Mouse (Mus musculus) frontal cortex, adult (tissue): ENCODE measurements around the gene Rpl34.
A peak's percentile ranks its signal among the peaks of the same experiment; 100 is the strongest.

Source experiments
- ATAC-seq: cut with Nextera tagmentation; 2 replicates; pipeline ENCODE4 v1.9.2; 2017; ENCODE audit warnings: mild to moderate bottlenecking, moderate library complexity, mixed read lengths; ENCODE audit not compliant: low TSS enrichment

The Rpl34 gene

GRCm38 (mm10) chr3:130712891-130713290 lies 17.3 kb downstream of the Rpl34 start:
- no peak for ATAC-seq

GRCm38 (mm10) chr3:130710103-130710502 lies 20.1 kb downstream of the Rpl34 start:
- no peak for ATAC-seq

- peak; percentile 98 for ATAC-seq
Observed at GRCm38 (mm10) chr3:130708967-130709924, 21.0 kb downstream of the Rpl34 start, which contains the start of gene Ostc. Ostc (minus strand) TSS chr3:130709444.

- peak; percentile 21; the same call in 1 of the 2 replicates for ATAC-seq
Observed at GRCm38 (mm10) chr3:130708529-130708928, 21.7 kb downstream of the Rpl34 start.

GRCm38 (mm10) chr3:130702289-130702688 lies 27.9 kb downstream of the Rpl34 start:
- no peak for ATAC-seq

GRCm38 (mm10) chr3:130697622-130698021 lies 32.6 kb downstream of the Rpl34 start:
- 0 out of 2 replicates have a peak, but pooled peaks have one; percentile 13 for ATAC-seq

- no peak for ATAC-seq
Observed at GRCm38 (mm10) chr3:130694705-130695104, 35.5 kb downstream of the Rpl34 start.

GRCm38 (mm10) chr3:130694041-130694593 lies 36.1 kb downstream of the Rpl34 start:
- ATAC-seq = no peak

- ATAC-seq = peak; percentile 11; the same call in 1 of the 2 replicates
Observed at GRCm38 (mm10) chr3:130691596-130692170, 38.5 kb downstream of the Rpl34 start.

GRCm38 (mm10) chr3:130690834-130691595 lies 39.2 kb downstream of the Rpl34 start:
- peak; percentile 57 for ATAC-seq

GRCm38 (mm10) chr3:130689630-130690029 lies 40.6 kb downstream of the Rpl34 start:
- peak; percentile 75 for ATAC-seq

GRCm38 (mm10) chr3:130687051-130687450 lies 43.1 kb downstream of the Rpl34 start:
- no peak for ATAC-seq

- ATAC-seq = no peak
Observed at GRCm38 (mm10) chr3:130685014-130685366, 45.2 kb downstream of the Rpl34 start.

- ATAC-seq = peak; percentile 23; the same call in 1 of the 2 replicates
Observed at GRCm38 (mm10) chr3:130684276-130685013, 45.8 kb downstream of the Rpl34 start.

GRCm38 (mm10) chr3:130683836-130684235 lies 46.4 kb downstream of the Rpl34 start:
- ATAC-seq = no peak

- ATAC-seq = peak; percentile 59; the same call in 1 of the 2 replicates
Observed at GRCm38 (mm10) chr3:130682183-130682582, 48.0 kb downstream of the Rpl34 start.

- no peak for ATAC-seq
Observed at GRCm38 (mm10) chr3:130681226-130681625, 49.0 kb downstream of the Rpl34 start.

- ATAC-seq = no peak
Observed at GRCm38 (mm10) chr3:130677671-130678460, 52.3 kb downstream of the Rpl34 start.
